Mouse (Mus musculus) activated CD4-positive, CD25-positive, alpha-beta regulatory T cell, adult 9 weeks (primary cell): Measurements from ENCODE around the gene Gm11565. TPM values are rescaled to one million over a fixed set of nuclear protein-coding genes. Genes with fewer than 3 reads are reported as not detected.

Source experiments
- polyA plus RNA-seq: library from polyadenylated mRNA; unstranded; fragments of 100-300 nt; shearing (Covaris generic); gene quantifications from one replicate; pipeline ENCODE4 v1.2.1, GENCODE M21; 2017

The Gm11565 gene
- polyA plus RNA-seq = not detected

GRCm38 (mm10) chr11:99914451-99914850, at the start of gene Gm11565:
Gene Gm11565 (plus strand): TSS chr11:99914751.

GRCm38 (mm10) chr11:99873089-99873488, 41.5 kb upstream of the Gm11565 start, which contains the start of gene Krtap9-1:
Gene Krtap9-1 (plus strand): TSS chr11:99873389.

GRCm38 (mm10) chr11:99878887-99879286, 35.7 kb upstream of the Gm11565 start, which contains the start of gene Gm11567:
Gene Gm11567 (plus strand): TSS chr11:99879187.

GRCm38 (mm10) chr11:99907620-99908019, 6.9 kb upstream of the Gm11565 start, which contains the start of gene Krtap31-1:
Gene Krtap31-1 (plus strand): TSS chr11:99907920.

GRCm38 (mm10) chr11:99935991-99936390, 21.4 kb downstream of the Gm11565 start, which contains the start of gene Krtap31-2:
Gene Krtap31-2 (plus strand): TSS chr11:99936291.

GRCm38 (mm10) chr11:99948175-99948574, 33.6 kb downstream of the Gm11565 start, which contains the start of gene Krtap9-5:
Gene Krtap9-5 (plus strand): TSS chr11:99948475.

Other genes starting within 250 kb of the Gm11565 start
- gene Krtap4-6, start 248.8 kb upstream of the Gm11565 start, polyA plus RNA-seq = not detected
- gene Gm14190, start 224.0 kb upstream of the Gm11565 start, polyA plus RNA-seq = not detected
- not detected for gene Gm14180, start 180.5 kb upstream of the Gm11565 start, polyA plus RNA-seq
- gene Gm11595, start 141.8 kb upstream of the Gm11565 start, polyA plus RNA-seq = not detected
- gene Krtap4-8, start 134.0 kb upstream of the Gm11565 start, polyA plus RNA-seq = not detected
- not detected for gene Krtap4-9, start 129.6 kb upstream of the Gm11565 start, polyA plus RNA-seq
- gene Gm11596, start 121.3 kb upstream of the Gm11565 start, polyA plus RNA-seq = not detected
- not detected for gene Gm11569, start 115.8 kb upstream of the Gm11565 start, polyA plus RNA-seq
- not detected for gene Gm11554, start 110.3 kb upstream of the Gm11565 start, polyA plus RNA-seq
- gene Krtap4-13, start 104.9 kb upstream of the Gm11565 start, polyA plus RNA-seq = not detected
- not detected for gene Gm11564, start 99.1 kb upstream of the Gm11565 start, polyA plus RNA-seq
- not detected for gene 2300003K06Rik, start 76.7 kb upstream of the Gm11565 start, polyA plus RNA-seq
- gene Krtap4-16, start 63.1 kb upstream of the Gm11565 start, polyA plus RNA-seq = not detected
- not detected for gene Gm11568, start 56.8 kb upstream of the Gm11565 start, polyA plus RNA-seq
- not detected for gene Gm11559, start 50.3 kb upstream of the Gm11565 start, polyA plus RNA-seq
- not detected for gene Krtap9-1, start 41.4 kb upstream of the Gm11565 start, polyA plus RNA-seq
- not detected for gene Gm11567, start 35.6 kb upstream of the Gm11565 start, polyA plus RNA-seq
- gene Krtap31-1, start 6.8 kb upstream of the Gm11565 start, polyA plus RNA-seq = not detected
- not detected for gene Krtap31-2, start 21.5 kb downstream of the Gm11565 start, polyA plus RNA-seq
- gene Krtap9-5, start 33.7 kb downstream of the Gm11565 start, polyA plus RNA-seq = not detected
- gene Krtap29-1, start 64.3 kb downstream of the Gm11565 start, polyA plus RNA-seq = not detected
- gene Krtap16-1, start 71.8 kb downstream of the Gm11565 start, polyA plus RNA-seq = not detected
- gene Krtap17-1, start 79.2 kb downstream of the Gm11565 start, polyA plus RNA-seq = not detected
- gene Krt33a, start 101.5 kb downstream of the Gm11565 start, polyA plus RNA-seq = not detected
- gene Krt33b, start 115.1 kb downstream of the Gm11565 start, polyA plus RNA-seq = not detected
- not detected for gene Krt34, start 126.8 kb downstream of the Gm11565 start, polyA plus RNA-seq
- gene Krt31, start 135.8 kb downstream of the Gm11565 start, polyA plus RNA-seq = not detected
- gene Krt32, start 173.5 kb downstream of the Gm11565 start, polyA plus RNA-seq = not detected
- gene Krt35, start 181.5 kb downstream of the Gm11565 start, polyA plus RNA-seq = not detected
- not detected for gene Krt36, start 190.9 kb downstream of the Gm11565 start, polyA plus RNA-seq
- not detected for gene Krt13, start 206.8 kb downstream of the Gm11565 start, polyA plus RNA-seq
- not detected for gene Krt15, start 221.2 kb downstream of the Gm11565 start, polyA plus RNA-seq
- gene Krt19, start 233.9 kb downstream of the Gm11565 start, polyA plus RNA-seq = not detected